Mouse (Mus musculus) neutrophil, adult 65 days (primary cell): ENCODE measurements around the gene Otoa. TPM values are rescaled to one million over a fixed set of nuclear protein-coding genes. Genes with fewer than 3 reads are reported as not detected.

Experiments used
- total RNA-seq: library from RNA; stranded (reverse); gene quantifications from 2 replicates; pipeline ENCODE4 v1.2.4, GENCODE M21; 2023

The Otoa gene
- total RNA-seq: 0.38 and 0.45 TPM in 2 replicates

DNA sequence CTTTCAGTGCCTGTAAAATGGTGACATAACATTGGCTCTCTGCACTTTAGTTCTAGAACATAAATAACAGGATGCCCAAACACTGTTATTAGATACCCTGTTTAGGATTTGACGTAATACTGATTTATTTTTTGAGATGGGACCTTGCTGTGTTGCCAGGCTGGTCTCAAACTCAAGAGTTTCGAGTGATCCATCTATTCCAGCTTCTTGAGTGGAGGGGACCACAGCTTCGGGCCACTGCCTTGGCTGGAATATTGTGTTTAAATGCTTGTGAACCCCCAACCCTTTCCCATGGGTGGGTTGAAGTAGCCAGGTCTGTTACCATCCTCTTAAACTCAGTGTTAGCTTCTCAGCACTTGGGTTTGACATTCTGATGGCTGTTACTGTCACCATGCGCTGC is at the start of gene Otoa:
TSS of gene Otoa (plus strand) at position 301 of the 400 bp plus-strand sequence.

DNA sequence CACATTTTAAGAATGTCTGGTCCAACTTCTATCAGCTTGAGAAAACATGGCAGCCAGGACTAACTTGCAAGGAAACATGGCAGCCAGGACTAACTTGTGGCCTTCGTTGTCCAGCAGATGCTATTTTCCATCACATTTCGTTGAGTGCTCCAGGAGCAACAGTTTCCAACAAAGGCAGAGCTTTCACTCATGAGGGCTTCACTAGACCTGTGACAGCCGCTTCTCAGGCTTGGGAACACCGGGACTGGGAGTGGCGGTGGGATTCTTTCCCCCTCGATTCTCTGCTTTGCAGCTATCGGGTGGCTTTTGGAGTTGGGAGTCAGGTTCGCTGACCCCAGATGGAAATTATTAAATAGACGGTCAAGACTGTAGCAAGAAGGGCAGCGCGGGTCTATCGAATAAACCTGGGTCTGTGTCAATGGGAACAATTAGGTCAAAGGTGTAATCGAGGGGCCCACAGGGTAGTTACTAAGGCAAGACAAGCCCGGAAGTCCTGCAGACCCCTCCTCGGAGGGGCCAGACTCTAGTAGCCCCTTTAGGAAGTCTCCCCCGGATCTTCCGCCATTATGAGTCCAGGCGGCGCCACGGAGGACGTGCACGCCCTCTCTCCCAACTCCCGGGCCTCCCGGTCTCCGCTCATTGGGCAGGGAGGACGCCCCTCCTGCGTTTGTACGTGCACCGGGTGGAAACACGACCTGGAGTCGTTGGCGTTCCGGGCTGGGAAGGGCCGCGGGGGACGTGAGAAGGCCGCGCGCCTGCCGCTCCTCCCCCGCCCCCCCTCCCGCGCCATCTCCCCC is 47.4 kb upstream of the Otoa start, which contains the start of gene Mettl9:
TSS of gene Mettl9 (plus strand) at position 590 of the 797 bp plus-strand sequence.

DNA sequence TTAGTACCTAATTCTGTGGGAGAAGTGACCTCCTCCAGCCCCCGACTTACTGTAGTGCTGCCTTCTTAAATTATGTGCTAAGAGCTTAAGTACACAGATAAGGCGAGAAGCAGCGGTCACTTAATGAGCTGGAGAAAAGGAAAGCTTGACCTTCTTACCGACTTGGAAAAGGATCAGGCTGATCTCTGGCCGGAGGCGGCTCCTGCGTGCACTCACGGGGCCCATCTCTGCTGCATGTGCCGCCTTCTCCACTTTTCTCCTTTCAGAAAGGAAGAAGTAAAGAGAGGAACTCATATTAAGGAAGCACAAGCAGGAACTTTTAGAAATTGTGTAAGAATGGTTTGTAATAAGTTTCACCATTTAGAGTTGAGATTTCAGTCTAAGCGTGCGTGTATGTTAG is 7.2 kb upstream of the Otoa start, which contains the start of gene Igsf6:
TSS of gene Igsf6 (minus strand) at position 292 of the 400 bp plus-strand sequence.

Other genes with a start within 250 kb of the Otoa start
- 42.5 and 43.6 TPM in 2 replicates for gene Eef2k, start 238.8 kb upstream of the Otoa start, total RNA-seq
- gene Polr3e, start 163.9 kb upstream of the Otoa start, total RNA-seq: 6.4 and 7.5 TPM in 2 replicates
- 2.9 and 3.9 TPM in 2 replicates for gene Cdr2, start 99.3 kb upstream of the Otoa start, total RNA-seq
- gene Mfsd13b, start 99.1 kb upstream of the Otoa start, total RNA-seq: 1.8 TPM in 1 of 2 replicates, not detected in the other
- 206 and 226 TPM in 2 replicates for gene Mettl9, start 47.2 kb upstream of the Otoa start, total RNA-seq
- 326 and 339 TPM in 2 replicates for gene Igsf6, start 7.1 kb upstream of the Otoa start, total RNA-seq